Mouse (Mus musculus): ENCODE measurements at regions not wholly inside any gene's neighbourhood (a gene's known extent, or its start where the extent isn't known, plus 50 kb on each side); places are given as distances from the start of the nearest gene placed in this dataset.
"Not testable (repeated sequence)": the region's sequence is repeated elsewhere in the genome, so short reads cannot be mapped to it uniquely, and the experiment has no call there.

GRCm38 (mm10) chr15:4206371-4206770 lies 168.9 kb upstream of the Plcxd3 start:
- intact Hi-C loops (cut with DNase I): no loop called here
- no peak for DNase-seq

- intact Hi-C loops (cut with DNase I): no loop called here
- DNase-seq: no peak
Observed at GRCm38 (mm10) chr15:4213371-4213770, 161.9 kb upstream of the Plcxd3 start.

- no peak for DNase-seq
- intact Hi-C loops (cut with DNase I): no loop called here
Observed at GRCm38 (mm10) chr15:4219102-4219501, 156.2 kb upstream of the Plcxd3 start.

- intact Hi-C loops (cut with DNase I): no loop called here
- DNase-seq: no peak
Observed at GRCm38 (mm10) chr15:4228055-4228454, 147.2 kb upstream of the Plcxd3 start.

GRCm38 (mm10) chr15:4240649-4241048 lies 134.6 kb upstream of the Plcxd3 start:
- DNase-seq: no peak
- intact Hi-C loops (cut with DNase I): no loop called here

- no peak for DNase-seq
- intact Hi-C loops (cut with DNase I): no loop called here
Observed at GRCm38 (mm10) chr15:4247637-4248136, 127.6 kb upstream of the Plcxd3 start.

GRCm38 (mm10) chr15:4264601-4265000 lies 110.7 kb upstream of the Plcxd3 start:
- no peak for DNase-seq
- intact Hi-C loops (cut with DNase I): no loop called here

GRCm38 (mm10) chr15:4269835-4270234 lies 105.5 kb upstream of the Plcxd3 start:
- intact Hi-C loops (cut with DNase I): no loop called here
- no peak for DNase-seq

- intact Hi-C loops (cut with DNase I): no loop called here
Observed at GRCm38 (mm10) chr15:4277011-4277410, 98.3 kb upstream of the Plcxd3 start.

GRCm38 (mm10) chr15:4307498-4307897 lies 67.8 kb upstream of the Plcxd3 start:
- intact Hi-C loops (cut with DNase I): no loop called here
- DNase-seq: no peak

More at GRCm38 (mm10) chr15:4277011-4277410, 98.3 kb upstream of the Plcxd3 start:
- peak; percentile 1 for DNase-seq

GRCm38 (mm10) chr15:4313698-4314097 lies 61.6 kb upstream of the Plcxd3 start:
- intact Hi-C loops (cut with DNase I); DNase-seq: not testable (repeated sequence)

GRCm38 (mm10) chr15:4315897-4316296 lies 59.4 kb upstream of the Plcxd3 start:
- no peak for DNase-seq
- intact Hi-C loops (cut with DNase I): no loop called here
